ENCODE assay signal across 8 mouse cellular contexts in genomic region chr9:15169714-15170113, GRCm38 (mm10). TPM values are rescaled to one million over a fixed set of nuclear protein-coding genes. Genes with fewer than 3 reads are reported as not detected.
DNase-seq lines count a peak whose midpoint lies in the region; ATAC-seq lines count a peak whose summit lies in the region.

No protein-coding gene starts in this region.

- no peak for ATAC-seq in megakaryocyte-erythroid progenitor cell, adult 5-6 weeks (replicated peaks; ENCODE audit: low FRiP score, low TSS enrichment, poor library complexity, severe bottlenecking)

- DNase-seq in adrenal gland, postnatal 14 days, result peak; percentile 30
- no peak for DNase-seq in adrenal gland, adult 18-20 months (ENCODE audit: low spot score in 2 of 2)
- peak; percentile 5 to 23 for DNase-seq in layer of hippocampus, postnatal 10 days (ENCODE audit: low spot score in 2 of 2)
- DNase-seq in layer of hippocampus, adult 9-11 months, result no peak
- peak; percentile 18 for DNase-seq in R1 (ENCODE audit: low read depth, low spot score)
- DNase-seq in heart, postnatal 4 days, result peak; percentile 17
- DNase-seq in cerebellum, postnatal 25 days, result no peak

RNA-seq across cellular contexts. Expression of gene Hephl1, which starts 57.8 kb away (rescaled TPM):
- total RNA-seq in adrenal gland, postnatal 14 days (2021), result 0.07 TPM in 1 of 2 replicates, not detected in the other
- total RNA-seq in adrenal gland, adult 18-20 months (2021), result 1 to 10 TPM; 2.6 to 6.4 TPM
- not detected for total RNA-seq in layer of hippocampus, postnatal 10 days (2021)
- under 1 TPM; 0.05 to 0.09 TPM for total RNA-seq in heart, postnatal 4 days (2021)
- not detected in 2 replicates for total RNA-seq in megakaryocyte-erythroid progenitor cell, adult 5-6 weeks (2014; fragmentation: Nextera tagmentation)
- total RNA-seq in megakaryocyte-erythroid progenitor cell, adult 5-6 weeks (2017), result not detected in 2 replicates

Comparison
In these comparisons a context has a peak if more than half of its experiments do, and no peak if none do; other contexts are left out.
1. DNase-seq: peak in adrenal gland, postnatal 14 days (single experiment), layer of hippocampus, postnatal 10 days (2 of 2), R1 (single experiment) and heart, postnatal 4 days (single experiment); none in adrenal gland, adult 18-20 months (0 of 2), layer of hippocampus, adult 9-11 months (single experiment) and cerebellum, postnatal 25 days (0 of 2).